Mouse (Mus musculus) bone marrow, adult 2 months (tissue): Measurements from ENCODE around the gene Olfr874. TPM values are rescaled to one million over a fixed set of nuclear protein-coding genes. Genes with fewer than 3 reads are reported as not detected.

Source experiments
- H3K27ac ChIP-seq: fragments of 200-500 bp; 2 replicates; pipeline ENCODE4 v1.5.1; 2012; ENCODE audit warnings: low read depth, mild to moderate bottlenecking, control low read depth, inconsistent platforms, low read length; ENCODE audit not compliant: control insufficient read depth, poor library complexity, insufficient read depth
- H3K4me1 ChIP-seq: fragments of 200-500 bp; 2 replicates; pipeline ENCODE4 v1.6.1; 2011; ENCODE audit warnings: low read length; ENCODE audit not compliant: control insufficient read depth, insufficient read depth
- H3K4me3 ChIP-seq: fragments of 200-500 bp; replicated peaks from 2 replicates; pipeline ENCODE3; 2011; ENCODE audit warnings: mild to moderate bottlenecking, low read depth, low read length, control low read depth; ENCODE audit not compliant: control insufficient read depth
- CTCF ChIP-seq: fragments of 200-500 bp; IDR thresholded peaks from 2 replicates; pipeline ENCODE4 v1.5.1; 2011; ENCODE audit warnings: low read length, control low read depth; ENCODE audit not compliant: control insufficient read depth, insufficient read depth
- POLR2A ChIP-seq: fragments of 200-500 bp; IDR thresholded peaks from 2 replicates; pipeline ENCODE4 v1.6.1; 2011; ENCODE audit warnings: low read depth, mild to moderate bottlenecking, control low read depth, low read length, borderline replicate concordance; ENCODE audit not compliant: control insufficient read depth
- WGBS: fragments of 180-500 bp; shearing (Covaris S2); methylation state at CpG from one replicate; pipeline ENCODE4 v1.1.7; 2018; 5-methylcytosine and 5-hydroxymethylcytosine counted together
- polyA plus RNA-seq: library from polyadenylated mRNA; stranded (reverse); fragments of >200 nt; gene quantifications from 2 replicates; pipeline ENCODE4 v1.2.4, GENCODE M21; 2011; ENCODE audit warnings: low replicate concordance; ENCODE audit not compliant: missing spikeins, insufficient read depth, insufficient read length

The Olfr874 gene
- not detected in 2 replicates for polyA plus RNA-seq

- TF ChIP-seq CTCF (no peak), POLR2A (no peak)
- Histone ChIP-seq H3K4me3 (no peak within 1 kb of the TSS), H3K27ac (no peak within 1 kb of the TSS), H3K4me1 (no peaks in the 10 kb centered on the region)
These were observed at the start of gene Olfr874 for GRCm38 (mm10) chr9:37744806-37745205. Gene Olfr874, plus strand, starts transcription at chr9:37745106.

- H3K27ac ChIP-seq: no peak within 1 kb of the TSS
- H3K4me1 ChIP-seq: no peaks in the 10 kb centered on the region
- 83% methylated on average over 1 of the region's 1 CpGs for WGBS
- no peak for TF ChIP-seq POLR2A
- TF ChIP-seq CTCF: no peak
- no peak within 1 kb of the TSS for H3K4me3 ChIP-seq
These were observed 28.8 kb upstream of the Olfr874 start, which contains the start of gene Olfr160 for GRCm38 (mm10) chr9:37716150-37716549. Gene Olfr160, minus strand, starts transcription at chr9:37716250.

- Histone ChIP-seq H3K4me3 (no peak overlapping the region), H3K27ac (no peak overlapping the region), H3K4me1 (no peaks in the 10 kb centered on the region)
- 69% methylated on average over 1 of the region's 1 CpGs for WGBS
- no peak for TF ChIP-seq CTCF
- no peak for TF ChIP-seq POLR2A
These were observed 10.6 kb upstream of the Olfr874 start for GRCm38 (mm10) chr9:37734310-37734709.

- no peak for TF ChIP-seq CTCF
- TF ChIP-seq POLR2A: no peak
- H3K4me3 ChIP-seq: no peak overlapping the region
These were observed 5.6 kb downstream of the Olfr874 start for GRCm38 (mm10) chr9:37750319-37751075.

GRCm38 (mm10) chr9:37751467-37751866, 6.6 kb downstream of the Olfr874 start:
- no peak for TF ChIP-seq POLR2A
- Histone ChIP-seq H3K27ac (no peak overlapping the region), H3K4me1 (no peaks in the 10 kb centered on the region), H3K4me3 (no peak overlapping the region)
- WGBS: 72% methylated on average over 2 of the region's 2 CpGs

More at GRCm38 (mm10) chr9:37750319-37751075, 5.6 kb downstream of the Olfr874 start:
- Histone ChIP-seq H3K27ac (no peak overlapping the region), H3K4me1 (no peaks in the 10 kb centered on the region)
- WGBS: 56% methylated on average over 7 of the region's 7 CpGs

GRCm38 (mm10) chr9:37752006-37752405, 7.1 kb downstream of the Olfr874 start:
- H3K27ac ChIP-seq: no peak overlapping the region
- H3K4me1 ChIP-seq: no peaks in the 10 kb centered on the region
- no peak overlapping the region for H3K4me3 ChIP-seq
- no peak for TF ChIP-seq CTCF
- TF ChIP-seq POLR2A: no peak
- 70% methylated on average over 4 of the region's 4 CpGs for WGBS

GRCm38 (mm10) chr9:37761728-37762127, 16.8 kb downstream of the Olfr874 start:
- no peak overlapping the region for H3K27ac ChIP-seq
- no peak overlapping the region for H3K4me3 ChIP-seq
- H3K4me1 ChIP-seq: no peaks in the 10 kb centered on the region
- 71% methylated on average over 2 of the region's 2 CpGs for WGBS
- TF ChIP-seq CTCF (no peak), POLR2A (no peak)

- 35% methylated on average over 2 of the region's 2 CpGs for WGBS
- TF ChIP-seq CTCF: no peak
- TF ChIP-seq POLR2A: no peak
- H3K4me3 ChIP-seq: no peak overlapping the region
These were observed 17.6 kb downstream of the Olfr874 start for GRCm38 (mm10) chr9:37762541-37762940.

GRCm38 (mm10) chr9:37770661-37771060, 25.8 kb downstream of the Olfr874 start:
- Histone ChIP-seq H3K4me3 (no peak overlapping the region), H3K4me1 (no peaks in the 10 kb centered on the region), H3K27ac (no peak overlapping the region)
- TF ChIP-seq CTCF (no peak), POLR2A (no peak)
- WGBS: 60% methylated on average over 2 of the region's 2 CpGs

More at GRCm38 (mm10) chr9:37762541-37762940, 17.6 kb downstream of the Olfr874 start:
- Histone ChIP-seq H3K27ac (no peak overlapping the region), H3K4me1 (no peaks in the 10 kb centered on the region)

- Histone ChIP-seq H3K4me3 (no peak within 1 kb of the TSS), H3K4me1 (no peaks in the 10 kb centered on the region), H3K27ac (no peak within 1 kb of the TSS)
- TF ChIP-seq POLR2A (no peak), CTCF (no peak)
- 22% methylated on average over 2 of the region's 2 CpGs for whole genome bisulfite sequencing
These were observed 26.9 kb downstream of the Olfr874 start, which contains the start of gene Olfr875 for GRCm38 (mm10) chr9:37771759-37772158. Gene Olfr875, plus strand, starts transcription at chr9:37771857.
